Mouse (Mus musculus): ENCODE measurements around the gene Mrps11. TPM values are rescaled to one million over a fixed set of nuclear protein-coding genes. Genes with fewer than 3 reads are reported as not detected.

The Mrps11 gene
- polyA plus RNA-seq, 1 experiment from 2014 or later = 59.0 TPM

- Histone ChIP-seq H3K4me1 (ENCODE audit: control insufficient read depth, insufficient read depth, low read length) (no peaks in the 10 kb centered on the region), H3K4me2 (ENCODE audit: low read depth, low read length) (no peak overlapping the region), H3K36me3 (ENCODE audit: control insufficient read depth, insufficient read depth) (no peaks in the 10 kb centered on the region), H3K27me3 (ENCODE audit: control insufficient read depth, insufficient read depth, low read length) (no peaks in the 10 kb centered on the region; the same call in 1 of the 2 replicates), H3K27ac (ENCODE audit: low read length) (no peak overlapping the region), H3K9ac (ENCODE audit: low read length) (no peak overlapping the region), H3K9me3 (replicated peaks; ENCODE audit: control insufficient read depth, low read length) (no peaks in the 10 kb centered on the region), H3K4me3 (ENCODE audit: low read length) (no peak overlapping the region)
- ATAC-seq (replicated peaks; ENCODE audit: extremely low read depth, insufficient read depth, low FRiP score) = no peak
- 87% methylated on average over 3 of the region's 3 CpGs for WGBS
Measured at GRCm38 (mm10) chr7:78763801-78764200, 19.1 kb upstream of the Mrps11 start.

DNA sequence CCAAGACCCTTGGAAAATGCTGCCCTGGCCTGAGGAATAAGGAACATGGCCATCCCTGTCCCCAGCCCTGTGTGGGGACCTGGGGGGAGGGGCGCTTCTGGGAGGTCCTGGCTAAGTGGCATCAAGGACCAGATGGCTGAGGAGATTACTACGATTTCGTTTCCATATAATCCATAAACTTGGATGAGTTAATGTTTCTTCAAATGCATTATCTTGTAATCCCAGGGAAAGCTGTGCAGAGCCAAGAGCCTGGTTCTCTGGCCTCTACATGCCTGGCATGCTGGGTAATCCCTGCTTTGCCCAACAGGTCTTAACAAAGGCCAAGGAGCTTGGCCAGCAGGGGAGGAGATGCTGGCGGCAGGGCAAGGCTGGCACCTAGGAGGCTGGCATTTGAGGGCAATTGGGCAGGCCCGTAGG is 17.7 kb upstream of the Mrps11 start:
- H3K9ac ChIP-seq (ENCODE audit: low read length) = no peak overlapping the region
- H3K27ac ChIP-seq (ENCODE audit: low read length) = no peak overlapping the region
- ATAC-seq (replicated peaks; ENCODE audit: extremely low read depth, insufficient read depth, low FRiP score) = no peak
- no peaks in the 10 kb centered on the region for H3K9me3 ChIP-seq (replicated peaks; ENCODE audit: control insufficient read depth, low read length)
- H3K36me3 ChIP-seq (ENCODE audit: control insufficient read depth, insufficient read depth) = no peaks in the 10 kb centered on the region
- WGBS = 67% methylated on average over 5 of the region's 5 CpGs
- no peak overlapping the region for H3K4me3 ChIP-seq (ENCODE audit: low read length)
- H3K4me1 ChIP-seq (ENCODE audit: control insufficient read depth, insufficient read depth, low read length) = no peaks in the 10 kb centered on the region
- no peaks in the 10 kb centered on the region; the same call in 1 of the 2 replicates for H3K27me3 ChIP-seq (ENCODE audit: control insufficient read depth, insufficient read depth, low read length)
- no peak overlapping the region for H3K4me2 ChIP-seq (ENCODE audit: low read depth, low read length)

GRCm38 (mm10) chr7:78766019-78766683 is 16.8 kb upstream of the Mrps11 start:
- Histone ChIP-seq H3K4me3 (ENCODE audit: low read length) (no peak overlapping the region), H3K9ac (ENCODE audit: low read length) (no peak overlapping the region), H3K27ac (ENCODE audit: low read length) (no peak overlapping the region), H3K4me2 (ENCODE audit: low read depth, low read length) (no peak overlapping the region), H3K4me1 (ENCODE audit: control insufficient read depth, insufficient read depth, low read length) (no peaks in the 10 kb centered on the region), H3K9me3 (replicated peaks; ENCODE audit: control insufficient read depth, low read length) (no peaks in the 10 kb centered on the region), H3K36me3 (ENCODE audit: control insufficient read depth, insufficient read depth) (no peaks in the 10 kb centered on the region), H3K27me3 (ENCODE audit: control insufficient read depth, insufficient read depth, low read length) (no peaks in the 10 kb centered on the region; the same call in 1 of the 2 replicates)
- ATAC-seq (replicated peaks; ENCODE audit: extremely low read depth, insufficient read depth, low FRiP score) = no peak; the same call in 1 of the 2 replicates
- 26% methylated on average over 18 of the region's 18 CpGs for WGBS

GRCm38 (mm10) chr7:78767929-78768531 is 14.9 kb upstream of the Mrps11 start:
- no peaks in the 10 kb centered on the region; the same call in 1 of the 2 replicates for H3K27me3 ChIP-seq (ENCODE audit: control insufficient read depth, insufficient read depth, low read length)
- H3K4me3 ChIP-seq (ENCODE audit: low read length) = no peak overlapping the region
- WGBS = 81% methylated on average over 12 of the region's 12 CpGs
- no peaks in the 10 kb centered on the region; the same call in 1 of the 2 replicates for H3K36me3 ChIP-seq (ENCODE audit: control insufficient read depth, insufficient read depth)
- no peak overlapping the region for H3K4me2 ChIP-seq (ENCODE audit: low read depth, low read length)
- no peak for ATAC-seq (replicated peaks; ENCODE audit: extremely low read depth, insufficient read depth, low FRiP score)
- no peaks in the 10 kb centered on the region for H3K9me3 ChIP-seq (replicated peaks; ENCODE audit: control insufficient read depth, low read length)
- no peaks in the 10 kb centered on the region for H3K4me1 ChIP-seq (ENCODE audit: control insufficient read depth, insufficient read depth, low read length)
- H3K27ac ChIP-seq (ENCODE audit: low read length) = no peak overlapping the region
- H3K9ac ChIP-seq (ENCODE audit: low read length) = no peak overlapping the region

DNA sequence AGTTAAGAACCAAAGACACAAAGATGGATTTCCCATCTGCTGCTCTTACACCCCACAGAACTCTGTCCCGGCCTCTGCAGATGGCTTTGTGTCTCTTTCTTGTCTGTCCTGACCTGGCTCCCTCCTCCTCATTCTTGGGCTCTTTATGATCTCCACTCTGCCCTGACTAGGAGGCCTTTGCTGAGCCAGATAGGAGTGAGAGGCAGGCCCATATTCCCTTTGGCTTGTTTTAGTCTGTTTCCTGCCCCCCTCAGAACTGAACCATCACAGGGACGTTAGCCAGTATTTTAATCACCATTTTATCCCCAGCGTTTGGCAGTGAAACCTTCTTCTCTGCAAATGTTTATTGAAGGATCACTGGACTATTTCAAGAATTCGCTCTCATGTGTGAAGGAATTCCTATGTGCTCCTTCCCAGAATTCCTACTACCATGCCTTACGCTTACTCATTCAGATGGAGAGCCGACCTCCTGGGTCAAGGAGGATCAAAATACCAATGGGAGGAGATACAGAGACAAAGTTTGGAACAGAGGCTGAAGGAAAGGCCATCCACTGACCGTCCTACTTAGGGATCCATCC is 13.8 kb upstream of the Mrps11 start:
- no peak overlapping the region for H3K4me3 ChIP-seq (ENCODE audit: low read length)
- H3K27ac ChIP-seq (ENCODE audit: low read length) = no peak overlapping the region
- peaks cover 6% of the 10 kb centered on the region for H3K36me3 ChIP-seq (ENCODE audit: control insufficient read depth, insufficient read depth)
- H3K9me3 ChIP-seq (replicated peaks; ENCODE audit: control insufficient read depth, low read length) = no peaks in the 10 kb centered on the region
- ATAC-seq (replicated peaks; ENCODE audit: extremely low read depth, insufficient read depth, low FRiP score) = no peak
- no peaks in the 10 kb centered on the region for H3K4me1 ChIP-seq (ENCODE audit: control insufficient read depth, insufficient read depth, low read length)
- WGBS = 40% methylated on average over 7 of the region's 7 CpGs
- H3K27me3 ChIP-seq (ENCODE audit: control insufficient read depth, insufficient read depth, low read length) = no peaks in the 10 kb centered on the region; the same call in 1 of the 2 replicates
- H3K9ac ChIP-seq (ENCODE audit: low read length) = no peak overlapping the region
- H3K4me2 ChIP-seq (ENCODE audit: low read depth, low read length) = no peak overlapping the region

- Histone ChIP-seq H3K27ac (ENCODE audit: low read length) (no peak overlapping the region), H3K4me3 (ENCODE audit: low read length) (no peak overlapping the region), H3K9ac (ENCODE audit: low read length) (no peak overlapping the region), H3K36me3 (ENCODE audit: control insufficient read depth, insufficient read depth) (peaks cover 22% of the 10 kb centered on the region), H3K4me1 (ENCODE audit: control insufficient read depth, insufficient read depth, low read length) (no peaks in the 10 kb centered on the region), H3K4me2 (ENCODE audit: low read depth, low read length) (no peak overlapping the region), H3K9me3 (replicated peaks; ENCODE audit: control insufficient read depth, low read length) (no peaks in the 10 kb centered on the region), H3K27me3 (ENCODE audit: control insufficient read depth, insufficient read depth, low read length) (no peaks in the 10 kb centered on the region)
- 86% methylated on average over 5 of the region's 5 CpGs for WGBS
- no peak for ATAC-seq (replicated peaks; ENCODE audit: extremely low read depth, insufficient read depth, low FRiP score)
Measured at GRCm38 (mm10) chr7:78770936-78771335, 12.0 kb upstream of the Mrps11 start.

DNA sequence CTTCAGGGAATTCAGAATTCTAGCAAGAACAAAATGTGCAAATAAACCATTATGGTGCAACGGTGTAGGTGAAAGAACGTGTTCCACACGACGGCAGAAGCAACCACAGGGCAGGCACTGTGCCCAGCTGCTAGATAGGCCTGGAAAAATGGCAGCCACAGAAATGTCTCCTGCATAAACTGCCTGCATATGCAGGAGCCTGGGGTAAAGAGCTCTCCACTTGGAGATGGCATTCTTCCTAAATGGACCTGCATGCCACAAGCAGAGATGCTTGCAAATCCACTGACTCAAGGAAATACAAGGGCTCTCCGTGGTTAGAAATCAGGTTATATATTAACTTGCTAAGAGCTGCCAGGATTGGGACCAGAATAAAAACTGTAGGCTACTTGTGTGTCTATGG is 4.2 kb upstream of the Mrps11 start:
- H3K9ac ChIP-seq (ENCODE audit: low read length) = no peak overlapping the region
- H3K9me3 ChIP-seq (replicated peaks; ENCODE audit: control insufficient read depth, low read length) = no peaks in the 10 kb centered on the region
- peaks cover 8% of the 10 kb centered on the region for H3K4me1 ChIP-seq (ENCODE audit: control insufficient read depth, insufficient read depth, low read length)
- no peak overlapping the region for H3K4me2 ChIP-seq (ENCODE audit: low read depth, low read length)
- peaks cover 45% of the 10 kb centered on the region for H3K36me3 ChIP-seq (ENCODE audit: control insufficient read depth, insufficient read depth)
- 89% methylated on average over 5 of the region's 5 CpGs for WGBS
- no peak overlapping the region for H3K27ac ChIP-seq (ENCODE audit: low read length)
- H3K4me3 ChIP-seq (ENCODE audit: low read length) = no peak overlapping the region
- H3K27me3 ChIP-seq (ENCODE audit: control insufficient read depth, insufficient read depth, low read length) = no peaks in the 10 kb centered on the region
- ATAC-seq (replicated peaks; ENCODE audit: extremely low read depth, insufficient read depth, low FRiP score) = no peak

DNA sequence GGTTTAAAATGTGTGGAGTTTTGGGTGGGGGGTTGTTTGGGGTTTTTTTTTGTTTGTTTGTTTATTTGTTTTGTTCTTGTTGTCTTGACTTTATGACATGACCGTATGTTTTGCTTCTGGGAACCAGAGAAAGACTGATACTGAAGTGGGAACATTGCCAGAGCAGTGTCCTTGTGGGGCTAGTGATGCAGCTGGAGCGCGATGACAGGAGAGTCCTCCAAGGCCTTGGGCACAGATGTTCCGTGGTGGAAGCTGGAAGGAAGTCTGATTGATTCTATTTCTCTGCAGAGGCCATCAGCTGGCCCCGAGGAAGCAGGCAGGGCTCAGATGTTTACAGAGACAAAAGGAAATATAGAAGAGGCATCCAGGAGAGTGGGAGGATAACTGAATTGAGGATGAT is 3.0 kb downstream of the Mrps11 start:
- H3K4me1 ChIP-seq (ENCODE audit: control insufficient read depth, insufficient read depth, low read length) = peaks cover 13% of the 10 kb centered on the region
- H3K4me3 ChIP-seq (ENCODE audit: low read length) = no peak overlapping the region
- H3K36me3 ChIP-seq (ENCODE audit: control insufficient read depth, insufficient read depth) = peaks cover 23% of the 10 kb centered on the region
- H3K27me3 ChIP-seq (ENCODE audit: control insufficient read depth, insufficient read depth, low read length) = no peaks in the 10 kb centered on the region
- no peak for ATAC-seq (replicated peaks; ENCODE audit: extremely low read depth, insufficient read depth, low FRiP score)
- H3K9ac ChIP-seq (ENCODE audit: low read length) = no peak overlapping the region
- 60% methylated on average over 5 of the region's 5 CpGs for WGBS
- H3K4me2 ChIP-seq (ENCODE audit: low read depth, low read length) = no peak overlapping the region
- no peaks in the 10 kb centered on the region for H3K9me3 ChIP-seq (replicated peaks; ENCODE audit: control insufficient read depth, low read length)
- no peak overlapping the region for H3K27ac ChIP-seq (ENCODE audit: low read length)

DNA sequence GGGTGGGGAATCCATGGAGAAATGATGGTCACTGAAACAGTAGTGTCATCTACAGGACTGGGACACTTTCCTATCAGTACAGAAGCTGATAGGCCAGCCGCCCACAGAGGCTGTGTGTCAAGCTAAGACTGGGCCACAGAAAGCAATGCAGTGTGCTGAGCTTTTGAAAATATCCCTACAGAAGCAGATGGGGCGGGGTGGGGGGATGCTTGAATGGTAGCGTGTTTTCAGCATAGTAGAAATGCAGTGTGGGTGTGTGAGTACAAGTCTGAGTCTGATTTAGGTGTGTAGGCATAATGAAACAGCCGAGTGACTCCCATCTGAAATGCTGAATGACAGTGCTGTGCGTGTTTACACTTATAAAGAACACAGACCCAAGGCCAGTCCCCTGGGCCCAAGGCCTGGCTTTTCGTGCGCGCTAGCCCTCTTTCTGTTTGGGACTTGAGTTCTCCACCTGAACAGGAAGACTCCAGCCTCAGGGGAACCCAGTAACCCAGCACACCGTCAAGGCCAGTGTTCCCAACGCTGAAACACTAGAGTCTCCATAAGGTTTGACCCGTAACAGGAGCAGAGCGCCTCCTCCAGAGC is 5.0 kb downstream of the Mrps11 start:
- Histone ChIP-seq H3K4me3 (ENCODE audit: low read length) (no peak overlapping the region), H3K27me3 (ENCODE audit: control insufficient read depth, insufficient read depth, low read length) (no peaks in the 10 kb centered on the region), H3K27ac (ENCODE audit: low read length) (no peak overlapping the region), H3K4me2 (ENCODE audit: low read depth, low read length) (no peak overlapping the region), H3K4me1 (ENCODE audit: control insufficient read depth, insufficient read depth, low read length) (peaks cover 8% of the 10 kb centered on the region), H3K9ac (ENCODE audit: low read length) (no peak overlapping the region), H3K9me3 (replicated peaks; ENCODE audit: control insufficient read depth, low read length) (no peaks in the 10 kb centered on the region), H3K36me3 (ENCODE audit: control insufficient read depth, insufficient read depth) (peaks cover 26% of the 10 kb centered on the region)
- ATAC-seq (replicated peaks; ENCODE audit: extremely low read depth, insufficient read depth, low FRiP score) = no peak
- WGBS = 83% methylated on average over 12 of the region's 12 CpGs
